Mouse (Mus musculus) adrenal gland, postnatal 14 days (tissue): ENCODE results near the gene Slc17a7. TPM values are rescaled to one million over a fixed set of nuclear protein-coding genes. Genes with fewer than 3 reads are reported as not detected.

Experiments
- DNase-seq: peaks from one replicate; pipeline ENCODE4 v3.0.0; 2021; ENCODE audit warnings: mixed read lengths
- total RNA-seq: library from RNA; stranded (reverse); gene quantifications from 2 replicates; pipeline ENCODE4 v1.2.3, GENCODE M21; 2021

The Slc17a7 gene
- total RNA-seq, 1 experiment from 2014 or later, result 0.22 TPM

- DNase-seq, result no peak
Observed at GRCm38 (mm10) chr7:45178550-45178949, 14.8 kb downstream of the Slc17a7 start.

- no peak for DNase-seq
Observed at GRCm38 (mm10) chr7:45179469-45179868, 15.7 kb downstream of the Slc17a7 start, which contains the start of gene Gfy. TSS of gene Gfy (minus strand) at chr7:45179569.

- DNase-seq, result no peak
Observed at GRCm38 (mm10) chr7:45180896-45181477, 17.2 kb downstream of the Slc17a7 start, which contains the start of gene Pth2. TSS of gene Pth2 (plus strand) at chr7:45180995.

- peak; percentile 60 for DNase-seq
Observed at GRCm38 (mm10) chr7:45181540-45181939, 17.8 kb downstream of the Slc17a7 start.

GRCm38 (mm10) chr7:45182199-45182601, 18.5 kb downstream of the Slc17a7 start:
- peak; percentile 95 for DNase-seq

- DNase-seq, result peak; percentile 28
Observed at GRCm38 (mm10) chr7:45182606-45183005, 18.9 kb downstream of the Slc17a7 start.

- no peak for DNase-seq
Observed at GRCm38 (mm10) chr7:45183672-45184071, 19.9 kb downstream of the Slc17a7 start.

GRCm38 (mm10) chr7:45185921-45186320, 22.2 kb downstream of the Slc17a7 start:
- DNase-seq, result no peak

- DNase-seq, result no peak
Observed at GRCm38 (mm10) chr7:45189600-45189999, 25.9 kb downstream of the Slc17a7 start.

GRCm38 (mm10) chr7:45190186-45190585, 26.4 kb downstream of the Slc17a7 start:
- no peak for DNase-seq

GRCm38 (mm10) chr7:45191161-45191560, 27.4 kb downstream of the Slc17a7 start:
- DNase-seq, result no peak

- DNase-seq, result no peak
Observed at GRCm38 (mm10) chr7:45191803-45192363, 28.1 kb downstream of the Slc17a7 start.

GRCm38 (mm10) chr7:45192585-45193310, 29.0 kb downstream of the Slc17a7 start:
- DNase-seq, result no peak

GRCm38 (mm10) chr7:45193406-45193805, 29.7 kb downstream of the Slc17a7 start:
- no peak for DNase-seq

- no peak for DNase-seq
Observed at GRCm38 (mm10) chr7:45193871-45194785, 30.4 kb downstream of the Slc17a7 start.

GRCm38 (mm10) chr7:45195341-45196175, 31.8 kb downstream of the Slc17a7 start:
- no peak for DNase-seq

- no peak for DNase-seq
Observed at GRCm38 (mm10) chr7:45196176-45196535, 32.4 kb downstream of the Slc17a7 start.

- no peak for DNase-seq
Observed at GRCm38 (mm10) chr7:45196994-45197393, 33.2 kb downstream of the Slc17a7 start.

GRCm38 (mm10) chr7:45198435-45198834, 34.7 kb downstream of the Slc17a7 start:
- DNase-seq, result peak; percentile 86

- DNase-seq, result no peak
Observed at GRCm38 (mm10) chr7:45198961-45199360, 35.2 kb downstream of the Slc17a7 start.

- no peak for DNase-seq
Observed at GRCm38 (mm10) chr7:45202654-45203053, 38.9 kb downstream of the Slc17a7 start.
